Comparison of ENCODE assay signal across 6 mouse cellular contexts in the genomic region with DNA sequence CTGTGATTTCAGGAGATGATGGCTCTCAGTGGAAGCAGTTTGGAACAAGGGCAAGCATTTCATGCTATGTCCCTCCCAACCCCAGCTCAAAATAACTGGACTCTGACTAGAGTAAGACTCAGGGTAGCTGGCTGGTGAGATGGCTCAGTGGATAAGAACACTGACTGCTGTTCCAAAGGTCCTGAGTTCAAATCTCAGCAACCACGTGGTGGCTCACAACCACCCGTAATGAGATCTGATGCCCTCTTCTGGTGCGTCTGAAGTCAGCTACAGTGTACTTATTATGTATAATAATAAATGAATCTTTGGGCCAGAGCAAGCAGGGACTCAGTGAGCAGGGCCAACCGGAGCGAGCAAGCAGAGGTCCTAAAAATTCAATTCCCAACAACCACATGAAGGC. TPM values are rescaled to one million over a fixed set of nuclear protein-coding genes. Genes with fewer than 3 reads are reported as not detected.
DNase-seq lines count a peak whose midpoint lies in the region; ATAC-seq and TF ChIP-seq lines count a peak whose summit lies in the region.
"Not testable (repeated sequence)": the region's sequence is repeated elsewhere in the genome, so short reads cannot be mapped to it uniquely, and the experiment has no call there.

No protein-coding gene starts in this region.

- not testable (repeated sequence) for H3K4me2 ChIP-seq in intestine, postnatal 0 days (replicated peaks; ENCODE audit: low read depth); liver, embryonic 11.5 days; liver, embryonic 13.5 days

- ATAC-seq in intestine, postnatal 0 days; liver, embryonic 11.5 days (replicated peaks; ENCODE audit: low FRiP score); liver, embryonic 13.5 days (ENCODE audit: low read depth): not testable (repeated sequence)

- H3K9me3 ChIP-seq in intestine, postnatal 0 days (ENCODE audit: control insufficient read depth); liver, embryonic 11.5 days (ENCODE audit: control insufficient read depth, low read length); liver, embryonic 13.5 days (replicated peaks): not testable (repeated sequence)

- not testable (repeated sequence) for H3K36me3 ChIP-seq in intestine, postnatal 0 days (ENCODE audit: control insufficient read depth, insufficient read depth); liver, embryonic 11.5 days (ENCODE audit: control insufficient read depth, insufficient read depth, low read length); liver, embryonic 13.5 days; macrophage (ENCODE audit: inconsistent target)

- not testable (repeated sequence) for H3K79me2 ChIP-seq in macrophage (ENCODE audit: inconsistent target)

- 81% methylated on average over 5 of the region's 5 CpGs for WGBS in intestine, postnatal 0 days
- WGBS in liver, embryonic 11.5 days: 85% methylated on average over 5 of the region's 5 CpGs
- 74% methylated on average over 5 of the region's 5 CpGs for WGBS in liver, embryonic 13.5 days (ENCODE audit: insufficient replicate concordance)
- 89% methylated on average over 5 of the region's 5 CpGs for WGBS in macrophage (ENCODE audit: missing documents)

- not testable (repeated sequence) for H3K27me3 ChIP-seq in intestine, postnatal 0 days (replicated peaks; ENCODE audit: control insufficient read depth, insufficient read depth, low read length); liver, embryonic 11.5 days (replicated peaks; ENCODE audit: control insufficient read depth, insufficient read depth, low read length); liver, embryonic 13.5 days

- H3K4me3 ChIP-seq in bone marrow macrophage, adult 2 months (ENCODE audit: insufficient read depth, low read length); intestine, postnatal 0 days (ENCODE audit: low read depth, low read length); liver, embryonic 11.5 days (ENCODE audit: low read depth, low read length); liver, embryonic 13.5 days (replicated peaks); macrophage (ENCODE audit: inconsistent target): not testable (repeated sequence)

- peaks cover 17% of the 10 kb centered on the region for H3K4me1 ChIP-seq in bone marrow macrophage, adult 2 months (ENCODE audit: control insufficient read depth, insufficient read depth, low read length)
- not testable (repeated sequence) for H3K4me1 ChIP-seq in intestine, postnatal 0 days (replicated peaks; ENCODE audit: control insufficient read depth, insufficient read depth, low read length)
- peaks cover 38% of the 10 kb centered on the region for H3K4me1 ChIP-seq in liver, embryonic 11.5 days (replicated peaks; ENCODE audit: control insufficient read depth, insufficient read depth, low read length)
- peaks cover 78% of the 10 kb centered on the region for H3K4me1 ChIP-seq in liver, embryonic 13.5 days (replicated peaks)

- DNase-seq in kidney, adult 9 months: peak; percentile 42
- DNase-seq in liver, embryonic 11.5 days (ENCODE audit: low spot score); liver, embryonic 13.5 days: not testable (repeated sequence)

- H3K9ac ChIP-seq in intestine, postnatal 0 days (ENCODE audit: low read depth, low read length); liver, embryonic 11.5 days (ENCODE audit: low read depth, low read length); liver, embryonic 13.5 days: not testable (repeated sequence)

- TF ChIP-seq POLR2A in bone marrow macrophage, adult 2 months (IDR thresholded peaks at IDR 0.05; ENCODE audit: borderline replicate concordance, low read depth, low read length): not testable (repeated sequence)

- peak overlapping the region; percentile 77 for H3K27ac ChIP-seq in bone marrow macrophage, adult 2 months (ENCODE audit: insufficient read depth, low read depth, low read length)
- H3K27ac ChIP-seq in intestine, postnatal 0 days (ENCODE audit: low read depth, low read length): not testable (repeated sequence)
- H3K27ac ChIP-seq in liver, embryonic 11.5 days (ENCODE audit: low read depth, low read length): peak overlapping the region; percentile 71; the same call in 1 of the 2 replicates
- H3K27ac ChIP-seq in liver, embryonic 13.5 days: peak overlapping the region; percentile 70
- peak overlapping the region; percentile 61 for H3K27ac ChIP-seq in macrophage

- TF ChIP-seq CTCF in bone marrow macrophage, adult 2 months (IDR thresholded peaks at IDR 0.05; ENCODE audit: low read depth, low read length): not testable (repeated sequence)
- TF ChIP-seq CTCF in intestine, postnatal 0 days (IDR thresholded peaks at IDR 0.05; ENCODE audit: low read depth): 0 out of 2 replicates have a peak, but pooled peaks have one; percentile 13

RNA-seq across cellular contexts. Expression of a gene that starts 4.7 kb away (rescaled TPM):
- 892 and 932 TPM in 2 replicates for polyA plus RNA-seq in bone marrow macrophage, adult 2 months (2012; ENCODE audit: insufficient read depth, insufficient read length, missing spikeins)
- polyA plus RNA-seq in intestine, postnatal 0 days (2015; fragmentation: Nextera tagmentation; extraction: Ambion mirVana): 1,874 and 1,904 TPM in 2 replicates
- 1,899 and 2,008 TPM in 2 replicates for polyA plus RNA-seq in liver, embryonic 11.5 days (2014; fragmentation: Nextera tagmentation; extraction: Ambion mirVana)
- 1,329 and 1,400 TPM in 2 replicates for polyA plus RNA-seq in liver, embryonic 13.5 days (2015; fragmentation: Nextera tagmentation; extraction: Ambion mirVana)
- total RNA-seq in macrophage (2018; cell fraction: chromatin; rRNA removed): 10 to 100 TPM in 23 of 26 experiments, 1 to 10 TPM in 3; 9.0 to 60.1 (median 21.2) TPM
- 100 to 1,000 TPM; 198 to 409 (median 269) TPM for total RNA-seq in macrophage (2018; cell fraction: cytosol; rRNA removed)
- total RNA-seq in macrophage (2018; cell fraction: nucleus; rRNA removed): 10 to 100 TPM; 25.2 to 96.1 (median 48.3) TPM
- polyA plus RNA-seq in macrophage (2018): 366 to 429 TPM (median 381 TPM) in 3 replicates
